Mouse (Mus musculus): ENCODE data around the gene Sugct. TPM values are rescaled to one million over a fixed set of nuclear protein-coding genes. Genes with fewer than 3 reads are reported as not detected.

Sugct gene
- polyA plus RNA-seq, 1 experiment from 2014 or later, result 10.8 TPM

- Histone ChIP-seq H3K27ac (no peak overlapping the region), H3K4me3 (replicated peaks) (peak overlapping the region; percentile 88)
- no peak for ATAC-seq (replicated peaks; ENCODE audit: low FRiP score)
These were observed 1.5 kb downstream of the Sugct start for GRCm38 (mm10) chr13:17693816-17694215.

GRCm38 (mm10) chr13:17691436-17691835 is 3.9 kb downstream of the Sugct start:
- Histone ChIP-seq H3K9me3 (replicated peaks) (no peaks in the 10 kb centered on the region), H3K9ac (no peak overlapping the region), H3K36me3 (no peaks in the 10 kb centered on the region), H3K4me3 (replicated peaks) (no peak overlapping the region), H3K27me3 (no peaks in the 10 kb centered on the region), H3K27ac (0 out of 2 replicates have a peak overlapping the region, but pooled peaks have one; percentile 37), H3K4me2 (no peak overlapping the region), H3K4me1 (peaks cover 8% of the 10 kb centered on the region; the same call in 1 of the 2 replicates)
- ATAC-seq (replicated peaks; ENCODE audit: low FRiP score), result no peak
- WGBS, result 55% methylated on average over 1 of the region's 1 CpGs

More at GRCm38 (mm10) chr13:17693816-17694215, 1.5 kb downstream of the Sugct start:
- Histone ChIP-seq H3K4me1 (peaks cover 15% of the 10 kb centered on the region), H3K4me2 (peak overlapping the region; percentile 62), H3K9ac (no peak overlapping the region), H3K9me3 (replicated peaks) (no peaks in the 10 kb centered on the region), H3K27me3 (no peaks in the 10 kb centered on the region), H3K36me3 (peaks cover 4% of the 10 kb centered on the region; the same call in 1 of the 2 replicates)
- WGBS, result 70% methylated on average over 5 of the region's 5 CpGs

- no peak overlapping the region for H3K27ac ChIP-seq
- no peak overlapping the region for H3K4me3 ChIP-seq (replicated peaks)
- no peak for ATAC-seq (replicated peaks; ENCODE audit: low FRiP score)
These were observed 4.7 kb downstream of the Sugct start for GRCm38 (mm10) chr13:17690686-17691085.

GRCm38 (mm10) chr13:17689461-17689860 is 5.9 kb downstream of the Sugct start:
- Histone ChIP-seq H3K4me1 (peaks cover 8% of the 10 kb centered on the region; the same call in 1 of the 2 replicates), H3K4me3 (replicated peaks) (no peak overlapping the region), H3K4me2 (no peak overlapping the region), H3K27ac (no peak overlapping the region), H3K36me3 (no peaks in the 10 kb centered on the region), H3K27me3 (no peaks in the 10 kb centered on the region), H3K9me3 (replicated peaks) (no peaks in the 10 kb centered on the region), H3K9ac (no peak overlapping the region)
- ATAC-seq (replicated peaks; ENCODE audit: low FRiP score), result no peak

More at GRCm38 (mm10) chr13:17690686-17691085, 4.7 kb downstream of the Sugct start:
- H3K9ac ChIP-seq, result no peak overlapping the region
- no peaks in the 10 kb centered on the region for H3K36me3 ChIP-seq
- H3K4me1 ChIP-seq, result peaks cover 8% of the 10 kb centered on the region; the same call in 1 of the 2 replicates
- H3K27me3 ChIP-seq, result no peaks in the 10 kb centered on the region
- no peak overlapping the region for H3K4me2 ChIP-seq
- no peaks in the 10 kb centered on the region for H3K9me3 ChIP-seq (replicated peaks)

GRCm38 (mm10) chr13:17671122-17671521 is 24.2 kb downstream of the Sugct start:
- no peak overlapping the region for H3K4me3 ChIP-seq (replicated peaks)
- no peaks in the 10 kb centered on the region for H3K27me3 ChIP-seq
- no peaks in the 10 kb centered on the region for H3K9me3 ChIP-seq (replicated peaks)
- H3K4me1 ChIP-seq, result no peaks in the 10 kb centered on the region
- WGBS, result 56% methylated on average over 1 of the region's 1 CpGs
- no peak overlapping the region for H3K27ac ChIP-seq
- H3K36me3 ChIP-seq, result no peaks in the 10 kb centered on the region
- ATAC-seq (replicated peaks; ENCODE audit: low FRiP score), result peak; percentile 92
- H3K9ac ChIP-seq, result no peak overlapping the region
- H3K4me2 ChIP-seq, result no peak overlapping the region

GRCm38 (mm10) chr13:17667380-17667779 is 28.0 kb downstream of the Sugct start:
- H3K4me3 ChIP-seq (replicated peaks), result no peak overlapping the region
- no peak overlapping the region for H3K4me2 ChIP-seq
- no peak overlapping the region for H3K9ac ChIP-seq
- WGBS, result 83% methylated on average over 1 of the region's 1 CpGs
- no peaks in the 10 kb centered on the region for H3K4me1 ChIP-seq
- H3K36me3 ChIP-seq, result no peaks in the 10 kb centered on the region
- ATAC-seq (replicated peaks; ENCODE audit: low FRiP score), result no peak
- no peak overlapping the region for H3K27ac ChIP-seq
- no peaks in the 10 kb centered on the region for H3K27me3 ChIP-seq
- H3K9me3 ChIP-seq (replicated peaks), result no peaks in the 10 kb centered on the region

- 52% methylated on average over 2 of the region's 2 CpGs for WGBS
- no peak overlapping the region for H3K4me3 ChIP-seq (replicated peaks)
- H3K4me2 ChIP-seq, result no peak overlapping the region
- no peaks in the 10 kb centered on the region for H3K27me3 ChIP-seq
- no peak overlapping the region for H3K9ac ChIP-seq
- ATAC-seq (replicated peaks; ENCODE audit: low FRiP score), result no peak
- no peaks in the 10 kb centered on the region for H3K4me1 ChIP-seq
- no peaks in the 10 kb centered on the region for H3K36me3 ChIP-seq
- no peaks in the 10 kb centered on the region for H3K9me3 ChIP-seq (replicated peaks)
- no peak overlapping the region for H3K27ac ChIP-seq
These were observed 53.1 kb downstream of the Sugct start for GRCm38 (mm10) chr13:17642294-17642693.

- no peaks in the 10 kb centered on the region for H3K27me3 ChIP-seq
- H3K9ac ChIP-seq, result no peak overlapping the region
- ATAC-seq (replicated peaks; ENCODE audit: low FRiP score), result no peak
- H3K4me3 ChIP-seq (replicated peaks), result no peak overlapping the region
- no peaks in the 10 kb centered on the region for H3K36me3 ChIP-seq
- no peaks in the 10 kb centered on the region for H3K9me3 ChIP-seq (replicated peaks)
- no peak overlapping the region for H3K27ac ChIP-seq
- no peak overlapping the region for H3K4me2 ChIP-seq
- no peaks in the 10 kb centered on the region for H3K4me1 ChIP-seq
These were observed 57.3 kb downstream of the Sugct start for GRCm38 (mm10) chr13:17638008-17638407.

- no peaks in the 10 kb centered on the region for H3K4me1 ChIP-seq
- no peak overlapping the region for H3K4me2 ChIP-seq
- no peak overlapping the region for H3K4me3 ChIP-seq (replicated peaks)
- H3K36me3 ChIP-seq, result no peaks in the 10 kb centered on the region
- no peaks in the 10 kb centered on the region for H3K27me3 ChIP-seq
- no peak overlapping the region for H3K9ac ChIP-seq
- ATAC-seq (replicated peaks; ENCODE audit: low FRiP score), result no peak
- WGBS, result 84% methylated on average over 5 of the region's 5 CpGs
- no peak overlapping the region for H3K27ac ChIP-seq
- no peaks in the 10 kb centered on the region for H3K9me3 ChIP-seq (replicated peaks)
These were observed 68.2 kb downstream of the Sugct start for GRCm38 (mm10) chr13:17627108-17627507.

- Histone ChIP-seq H3K4me1 (no peaks in the 10 kb centered on the region), H3K9ac (no peak overlapping the region), H3K4me2 (no peak overlapping the region), H3K36me3 (no peaks in the 10 kb centered on the region), H3K27me3 (no peaks in the 10 kb centered on the region), H3K4me3 (replicated peaks) (no peak overlapping the region), H3K9me3 (replicated peaks) (no peaks in the 10 kb centered on the region), H3K27ac (no peak overlapping the region)
- no peak for ATAC-seq (replicated peaks; ENCODE audit: low FRiP score)
These were observed 70.4 kb downstream of the Sugct start for GRCm38 (mm10) chr13:17624976-17625375.

GRCm38 (mm10) chr13:17606217-17606616 is 89.1 kb downstream of the Sugct start:
- ATAC-seq (replicated peaks; ENCODE audit: low FRiP score), result no peak

GRCm38 (mm10) chr13:17604670-17605069 is 90.7 kb downstream of the Sugct start:
- no peak overlapping the region for H3K4me2 ChIP-seq
- H3K9me3 ChIP-seq (replicated peaks), result no peaks in the 10 kb centered on the region
- 67% methylated on average over 3 of the region's 3 CpGs for WGBS
- no peaks in the 10 kb centered on the region for H3K4me1 ChIP-seq
- no peak overlapping the region for H3K27ac ChIP-seq
- H3K4me3 ChIP-seq (replicated peaks), result no peak overlapping the region
- H3K36me3 ChIP-seq, result no peaks in the 10 kb centered on the region
- no peak for ATAC-seq (replicated peaks; ENCODE audit: low FRiP score)
- no peak overlapping the region for H3K9ac ChIP-seq
- no peaks in the 10 kb centered on the region for H3K27me3 ChIP-seq

More at GRCm38 (mm10) chr13:17606217-17606616, 89.1 kb downstream of the Sugct start:
- Histone ChIP-seq H3K4me1 (no peaks in the 10 kb centered on the region), H3K9ac (no peak overlapping the region), H3K27me3 (no peaks in the 10 kb centered on the region), H3K9me3 (replicated peaks) (no peaks in the 10 kb centered on the region), H3K27ac (no peak overlapping the region), H3K4me2 (no peak overlapping the region), H3K36me3 (no peaks in the 10 kb centered on the region), H3K4me3 (replicated peaks) (no peak overlapping the region)
- WGBS, result 56% methylated on average over 1 of the region's 1 CpGs

GRCm38 (mm10) chr13:17603756-17604155 is 91.6 kb downstream of the Sugct start:
- H3K4me2 ChIP-seq, result no peak overlapping the region
- H3K27me3 ChIP-seq, result no peaks in the 10 kb centered on the region
- no peak overlapping the region for H3K4me3 ChIP-seq (replicated peaks)
- no peak overlapping the region for H3K9ac ChIP-seq
- no peaks in the 10 kb centered on the region for H3K36me3 ChIP-seq
- no peaks in the 10 kb centered on the region for H3K9me3 ChIP-seq (replicated peaks)
- no peaks in the 10 kb centered on the region for H3K4me1 ChIP-seq
- no peak for ATAC-seq (replicated peaks; ENCODE audit: low FRiP score)
- no peak overlapping the region for H3K27ac ChIP-seq
- WGBS, result 92% methylated on average over 5 of the region's 5 CpGs
